Mouse (Mus musculus): ENCODE data around the gene Gal3st2b. TPM values are rescaled to one million over a fixed set of nuclear protein-coding genes. Genes with fewer than 3 reads are reported as not detected.
"Not testable (repeated sequence)": the region's sequence is repeated elsewhere in the genome, so short reads cannot be mapped to it uniquely, and the experiment has no call there.

The Gal3st2b gene
- polyA plus RNA-seq (2015; fragmentation: Nextera tagmentation; extraction: Ambion mirVana), result not detected in 2 replicates

GRCm38 (mm10) chr1:93918011-93918410 lies at the start of gene Gal3st2b:
Gene Gal3st2b (plus strand): TSS chr1:93918311.
- not testable (repeated sequence) for H3K4me3 ChIP-seq (replicated peaks); ATAC-seq (ENCODE audit: low FRiP score); H3K9ac ChIP-seq (replicated peaks); H3K27ac ChIP-seq (replicated peaks); H3K4me1 ChIP-seq; H3K27me3 ChIP-seq (replicated peaks); H3K4me2 ChIP-seq; H3K36me3 ChIP-seq; H3K9me3 ChIP-seq (replicated peaks)
- 88% methylated on average over 2 of the region's 2 CpGs for WGBS

DNA sequence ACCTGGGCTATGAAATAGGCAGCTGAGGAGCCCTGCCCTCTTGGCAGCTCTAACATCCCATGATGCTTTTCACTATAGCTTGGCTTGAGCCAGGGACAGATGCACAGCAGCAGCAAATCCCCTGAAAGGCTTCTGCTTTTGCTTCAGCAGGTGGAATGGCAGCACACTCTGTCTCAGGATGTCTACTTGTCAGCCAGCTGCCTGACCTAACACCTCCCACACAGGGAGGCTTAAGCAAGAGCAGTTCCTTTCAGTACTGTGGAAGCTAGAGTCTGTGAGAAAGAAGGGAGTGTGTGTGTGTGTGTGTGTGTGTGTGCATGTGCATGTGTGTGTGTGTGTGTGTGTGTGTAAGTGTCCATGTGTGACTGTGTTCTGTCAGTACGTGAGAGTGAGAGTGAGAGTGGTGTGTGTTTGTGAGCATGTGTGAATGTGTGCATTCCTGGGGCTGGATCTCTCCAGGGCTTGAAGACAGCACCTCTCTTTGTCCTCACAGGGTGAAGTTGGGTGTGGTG lies 46.5 kb upstream of the Gal3st2b start:
- H3K27me3 ChIP-seq (replicated peaks); H3K9me3 ChIP-seq (replicated peaks); H3K4me3 ChIP-seq (replicated peaks); H3K27ac ChIP-seq (replicated peaks); H3K36me3 ChIP-seq; H3K4me1 ChIP-seq; ATAC-seq (ENCODE audit: low FRiP score); H3K9ac ChIP-seq (replicated peaks); H3K4me2 ChIP-seq: not testable (repeated sequence)
- WGBS, result 67% methylated on average over 1 of the region's 1 CpGs

DNA sequence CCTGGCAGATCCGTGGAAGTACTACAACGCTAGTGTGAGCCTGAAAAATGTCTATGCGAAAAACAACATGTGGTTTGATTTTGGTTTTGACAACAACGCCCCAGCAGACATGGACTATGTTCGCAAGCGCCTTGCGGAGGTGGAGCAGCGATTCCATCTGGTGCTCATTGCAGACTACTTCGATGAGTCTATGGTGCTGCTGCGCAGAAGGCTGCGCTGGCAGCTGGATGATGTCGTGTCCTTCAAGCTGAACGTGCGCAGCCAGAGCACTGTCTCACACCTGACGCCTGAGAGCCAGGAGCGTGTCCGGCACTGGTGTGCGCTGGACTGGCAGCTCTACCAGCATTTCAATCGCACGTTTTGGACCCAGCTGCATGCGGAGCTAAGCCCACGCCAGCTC lies 43.7 kb upstream of the Gal3st2b start:
- not testable (repeated sequence) for H3K36me3 ChIP-seq; H3K27ac ChIP-seq (replicated peaks); H3K9ac ChIP-seq (replicated peaks); H3K4me3 ChIP-seq (replicated peaks); ATAC-seq (ENCODE audit: low FRiP score); H3K4me2 ChIP-seq; H3K27me3 ChIP-seq (replicated peaks); H3K4me1 ChIP-seq; H3K9me3 ChIP-seq (replicated peaks)
- 95% methylated on average over 14 of the region's 22 CpGs for WGBS

GRCm38 (mm10) chr1:93881778-93882177 lies 36.3 kb upstream of the Gal3st2b start:
- ATAC-seq (ENCODE audit: low FRiP score); H3K9ac ChIP-seq (replicated peaks); H3K36me3 ChIP-seq; H3K4me2 ChIP-seq; H3K4me1 ChIP-seq; H3K9me3 ChIP-seq (replicated peaks); H3K4me3 ChIP-seq (replicated peaks); H3K27ac ChIP-seq (replicated peaks); H3K27me3 ChIP-seq (replicated peaks): not testable (repeated sequence)
- WGBS, result no CpG with 5 or more reads among the region's 11 CpGs

DNA sequence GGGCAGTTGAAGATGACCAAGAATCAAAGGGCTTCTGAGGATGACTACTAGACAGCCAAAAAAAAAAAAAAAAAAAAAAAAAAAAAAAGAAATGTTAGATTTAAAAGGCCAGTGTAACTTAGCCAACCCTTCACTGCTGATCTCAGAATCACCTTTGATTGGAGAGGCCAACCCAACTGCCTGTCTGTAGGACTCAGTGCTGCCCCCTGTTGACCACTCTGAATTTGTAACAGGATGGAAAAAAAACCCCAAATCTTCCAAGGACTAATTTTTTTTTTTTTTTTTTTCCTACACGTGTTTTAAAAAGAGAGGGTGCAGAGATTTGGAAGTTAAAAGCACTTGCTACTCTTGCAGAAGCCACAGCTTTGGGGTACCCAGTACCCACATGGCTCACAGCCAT lies 27.2 kb upstream of the Gal3st2b start:
- H3K4me2 ChIP-seq; H3K36me3 ChIP-seq; H3K27me3 ChIP-seq (replicated peaks); H3K9me3 ChIP-seq (replicated peaks); ATAC-seq (ENCODE audit: low FRiP score); H3K4me1 ChIP-seq; H3K27ac ChIP-seq (replicated peaks); H3K4me3 ChIP-seq (replicated peaks); H3K9ac ChIP-seq (replicated peaks): not testable (repeated sequence)
- 69% methylated on average over 1 of the region's 1 CpGs for WGBS

GRCm38 (mm10) chr1:93897395-93897794 lies 20.7 kb upstream of the Gal3st2b start:
- not testable (repeated sequence) for H3K27me3 ChIP-seq (replicated peaks); H3K9ac ChIP-seq (replicated peaks); H3K27ac ChIP-seq (replicated peaks); H3K4me2 ChIP-seq; H3K9me3 ChIP-seq (replicated peaks); H3K4me3 ChIP-seq (replicated peaks); H3K4me1 ChIP-seq; H3K36me3 ChIP-seq; ATAC-seq (ENCODE audit: low FRiP score)
- no CpG with 5 or more reads among the region's 1 CpGs for WGBS

DNA sequence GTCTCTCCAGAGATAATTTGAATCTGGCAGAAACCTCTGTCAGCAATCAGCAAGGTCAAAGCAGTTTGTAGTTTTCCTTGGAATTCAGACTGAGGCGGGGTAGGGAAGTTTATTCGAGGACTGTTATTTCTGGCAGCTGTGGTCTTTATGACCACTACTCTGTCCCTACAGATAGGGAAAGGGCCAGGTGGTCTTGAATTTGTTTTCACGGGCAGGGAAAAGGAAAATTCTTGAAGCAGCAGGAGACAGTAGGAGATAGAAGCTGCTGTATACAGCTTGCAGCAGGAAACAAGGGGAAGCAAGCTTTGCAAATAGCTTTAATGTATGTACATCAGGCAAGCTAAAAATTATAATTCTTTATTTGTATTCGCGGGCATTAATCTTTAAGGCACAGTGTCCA lies 16.8 kb upstream of the Gal3st2b start:
- H3K4me3 ChIP-seq (replicated peaks); ATAC-seq (ENCODE audit: low FRiP score); H3K27ac ChIP-seq (replicated peaks); H3K4me2 ChIP-seq; H3K27me3 ChIP-seq (replicated peaks); H3K9ac ChIP-seq (replicated peaks); H3K9me3 ChIP-seq (replicated peaks); H3K4me1 ChIP-seq; H3K36me3 ChIP-seq: not testable (repeated sequence)
- WGBS, result 75% methylated on average over 4 of the region's 5 CpGs

DNA sequence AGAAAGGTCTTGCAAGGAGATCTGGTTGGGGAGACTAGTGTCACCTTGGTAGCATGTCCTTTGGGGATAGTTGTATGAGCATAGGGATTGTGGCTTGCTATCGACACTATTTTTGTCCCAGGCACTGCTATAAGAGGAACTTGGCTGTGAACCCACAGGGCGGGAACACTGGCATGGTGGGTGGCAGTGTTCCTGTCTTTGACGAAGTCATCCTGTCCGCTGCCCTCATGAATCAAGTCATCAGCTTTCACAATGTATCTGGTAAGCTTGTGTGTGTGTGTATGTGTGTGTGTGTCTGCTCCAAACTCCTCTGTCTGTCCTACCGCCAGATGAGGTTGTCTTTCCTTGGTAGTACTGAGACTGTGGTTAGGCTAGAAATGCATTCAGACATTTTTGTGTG lies 11.4 kb upstream of the Gal3st2b start:
- not testable (repeated sequence) for H3K27ac ChIP-seq (replicated peaks); ATAC-seq (ENCODE audit: low FRiP score); H3K4me2 ChIP-seq; H3K4me1 ChIP-seq; H3K36me3 ChIP-seq; H3K9me3 ChIP-seq (replicated peaks); H3K4me3 ChIP-seq (replicated peaks); H3K27me3 ChIP-seq (replicated peaks); H3K9ac ChIP-seq (replicated peaks)
- WGBS, result 86% methylated on average over 4 of the region's 5 CpGs

- H3K36me3 ChIP-seq; H3K4me2 ChIP-seq; H3K27ac ChIP-seq (replicated peaks); H3K27me3 ChIP-seq (replicated peaks); H3K9me3 ChIP-seq (replicated peaks); H3K4me1 ChIP-seq; H3K9ac ChIP-seq (replicated peaks); ATAC-seq (ENCODE audit: low FRiP score); H3K4me3 ChIP-seq (replicated peaks): not testable (repeated sequence)
- WGBS, result no CpG with 5 or more reads among the region's 11 CpGs
Observed at GRCm38 (mm10) chr1:93908977-93909586, 9.0 kb upstream of the Gal3st2b start.

- H3K27me3 ChIP-seq (replicated peaks); H3K4me1 ChIP-seq; H3K9ac ChIP-seq (replicated peaks); H3K36me3 ChIP-seq; H3K4me2 ChIP-seq; H3K9me3 ChIP-seq (replicated peaks); H3K4me3 ChIP-seq (replicated peaks); H3K27ac ChIP-seq (replicated peaks): not testable (repeated sequence)
- ATAC-seq (ENCODE audit: low FRiP score), result peak; percentile 42; the same call in 1 of the 2 replicates
- no CpG with 5 or more reads among the region's 2 CpGs for WGBS
Observed at GRCm38 (mm10) chr1:93911877-93912276, 6.2 kb upstream of the Gal3st2b start.

- not testable (repeated sequence) for H3K27me3 ChIP-seq (replicated peaks); H3K4me2 ChIP-seq; H3K36me3 ChIP-seq; H3K4me3 ChIP-seq (replicated peaks); H3K9me3 ChIP-seq (replicated peaks); H3K9ac ChIP-seq (replicated peaks); H3K4me1 ChIP-seq; ATAC-seq (ENCODE audit: low FRiP score); H3K27ac ChIP-seq (replicated peaks)
- WGBS, result 83% methylated on average over 3 of the region's 3 CpGs
Observed at GRCm38 (mm10) chr1:93917160-93917559, 951 bp upstream of the Gal3st2b start.

GRCm38 (mm10) chr1:93918775-93919174 lies 664 bp downstream of the Gal3st2b start:
- H3K4me1 ChIP-seq; H3K9ac ChIP-seq (replicated peaks); H3K4me2 ChIP-seq; ATAC-seq (ENCODE audit: low FRiP score); H3K36me3 ChIP-seq; H3K4me3 ChIP-seq (replicated peaks); H3K9me3 ChIP-seq (replicated peaks); H3K27ac ChIP-seq (replicated peaks); H3K27me3 ChIP-seq (replicated peaks): not testable (repeated sequence)
- WGBS, result 87% methylated on average over 1 of the region's 1 CpGs

DNA sequence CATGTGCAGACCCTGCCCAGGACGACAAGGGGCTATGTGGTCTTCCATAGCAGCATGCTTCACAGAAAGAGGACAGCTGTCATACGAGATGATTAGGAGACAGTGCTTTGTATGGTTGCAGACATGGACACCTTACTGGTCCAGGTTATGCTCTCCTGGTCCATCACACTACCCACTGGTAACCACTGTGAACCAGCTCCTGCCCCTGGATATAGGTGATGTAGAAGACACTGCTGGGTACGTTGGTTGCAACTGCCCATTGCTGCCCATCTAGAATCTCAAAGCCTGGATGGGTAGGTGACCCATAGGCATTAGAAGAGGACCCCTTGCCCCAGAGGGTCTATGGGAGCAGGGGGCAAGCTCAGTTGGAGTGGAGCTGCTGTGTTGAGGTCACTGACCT lies 1.2 kb downstream of the Gal3st2b start:
- not testable (repeated sequence) for H3K27ac ChIP-seq (replicated peaks); H3K27me3 ChIP-seq (replicated peaks); H3K4me2 ChIP-seq; H3K9me3 ChIP-seq (replicated peaks); H3K36me3 ChIP-seq; ATAC-seq (ENCODE audit: low FRiP score); H3K4me3 ChIP-seq (replicated peaks); H3K4me1 ChIP-seq; H3K9ac ChIP-seq (replicated peaks)
- 81% methylated on average over 3 of the region's 3 CpGs for WGBS
